Mouse (Mus musculus): ENCODE data around the gene Wfdc9.

DNA sequence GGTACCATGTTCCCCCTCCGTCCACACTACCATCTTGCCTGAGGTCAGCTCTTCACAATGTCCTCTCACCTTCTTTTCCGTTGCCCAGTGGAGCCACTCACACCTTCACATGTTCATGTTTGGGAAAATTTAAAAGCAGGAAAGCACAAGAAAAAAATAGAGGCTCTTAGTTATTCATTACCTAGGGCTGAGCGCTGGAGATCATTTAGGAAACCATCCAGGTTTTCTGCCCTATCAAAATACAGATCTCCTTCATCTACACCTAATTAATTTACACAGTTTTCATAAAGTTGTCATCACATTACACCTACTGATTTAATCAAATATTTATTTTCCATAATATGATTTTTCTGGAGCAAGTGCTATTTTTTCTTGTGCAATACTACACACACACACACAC, 17.7 kb downstream of the Wfdc9 start, which contains the start of gene Wfdc16:
- TF ChIP-seq CTCF (IDR thresholded peaks at IDR 0.05; ENCODE audit: low read depth, low read length) (no peak), POLR2A (IDR thresholded peaks at IDR 0.05; ENCODE audit: borderline replicate concordance, low read depth, low read length) (no peak)

All from bone marrow macrophage, adult 2 months (primary cell).